Mouse (Mus musculus) embryo, embryonic 9.5 days (tissue): Measurements from ENCODE around the gene Ppfia4.

Experiments used
- DNase-seq: peaks from one replicate; pipeline ENCODE4 v3.0.0-alpha.2; 2017; ENCODE audit errors: extremely low spot score

The Ppfia4 gene

DNA sequence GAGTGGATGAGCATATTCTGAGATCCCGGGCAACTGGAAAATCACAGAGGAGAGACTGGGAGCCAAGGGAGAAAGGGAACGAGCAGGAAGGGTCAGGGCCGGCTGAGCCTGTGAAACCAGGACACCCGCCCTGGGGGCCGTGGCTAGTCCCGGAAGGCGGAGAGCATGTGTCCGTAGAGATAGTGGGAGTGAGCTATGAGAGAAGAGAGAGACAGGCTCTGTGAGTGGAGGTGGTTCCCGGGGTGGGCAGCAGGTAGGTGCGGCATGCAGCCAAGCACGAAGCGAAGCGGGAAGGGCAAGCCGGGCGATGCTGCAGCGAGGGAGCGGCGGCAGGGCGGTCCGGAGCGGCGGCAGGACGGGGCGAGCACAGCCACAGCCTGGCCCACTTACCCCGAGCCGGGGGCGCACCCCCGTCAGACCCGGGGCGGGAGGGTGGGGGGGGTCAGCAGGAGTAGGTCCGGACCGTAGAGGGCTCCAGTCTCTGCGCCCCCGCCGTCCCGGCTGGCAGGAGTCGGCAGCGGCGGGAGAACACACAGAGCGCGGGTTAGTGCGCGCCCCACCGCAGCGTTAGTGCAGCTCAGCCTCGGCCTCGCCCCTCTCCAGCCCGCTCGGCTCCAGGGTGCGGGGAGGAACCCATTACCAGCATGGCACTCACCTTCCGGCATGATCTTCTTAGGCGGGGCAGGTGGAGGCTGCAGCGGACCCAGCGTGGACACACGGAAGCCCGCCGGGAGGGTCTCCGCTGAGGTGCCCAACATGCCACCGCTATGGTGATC is 33.9 kb downstream of the Ppfia4 start:
- peak; percentile 52 for DNase-seq

DNA sequence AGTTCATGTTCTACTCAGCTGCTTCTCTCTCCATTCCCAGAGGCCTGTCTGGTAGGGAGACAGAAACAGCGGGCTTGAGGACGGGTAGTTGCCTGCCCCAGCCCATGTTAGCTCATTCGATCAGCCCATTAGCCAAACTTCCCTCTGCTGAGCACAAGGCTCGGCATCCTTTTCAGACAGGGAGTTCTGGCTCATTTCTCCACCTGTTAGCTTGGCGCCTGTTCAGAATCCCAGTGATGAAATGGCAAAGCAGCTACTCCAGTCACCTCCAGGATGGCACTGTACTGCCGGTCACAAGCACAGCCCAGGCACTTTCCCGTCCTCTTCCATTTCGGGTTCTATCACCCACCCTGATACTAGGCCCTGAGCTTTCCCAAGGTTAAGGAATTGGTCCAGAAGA is 35.5 kb downstream of the Ppfia4 start:
- DNase-seq, result no peak

DNA sequence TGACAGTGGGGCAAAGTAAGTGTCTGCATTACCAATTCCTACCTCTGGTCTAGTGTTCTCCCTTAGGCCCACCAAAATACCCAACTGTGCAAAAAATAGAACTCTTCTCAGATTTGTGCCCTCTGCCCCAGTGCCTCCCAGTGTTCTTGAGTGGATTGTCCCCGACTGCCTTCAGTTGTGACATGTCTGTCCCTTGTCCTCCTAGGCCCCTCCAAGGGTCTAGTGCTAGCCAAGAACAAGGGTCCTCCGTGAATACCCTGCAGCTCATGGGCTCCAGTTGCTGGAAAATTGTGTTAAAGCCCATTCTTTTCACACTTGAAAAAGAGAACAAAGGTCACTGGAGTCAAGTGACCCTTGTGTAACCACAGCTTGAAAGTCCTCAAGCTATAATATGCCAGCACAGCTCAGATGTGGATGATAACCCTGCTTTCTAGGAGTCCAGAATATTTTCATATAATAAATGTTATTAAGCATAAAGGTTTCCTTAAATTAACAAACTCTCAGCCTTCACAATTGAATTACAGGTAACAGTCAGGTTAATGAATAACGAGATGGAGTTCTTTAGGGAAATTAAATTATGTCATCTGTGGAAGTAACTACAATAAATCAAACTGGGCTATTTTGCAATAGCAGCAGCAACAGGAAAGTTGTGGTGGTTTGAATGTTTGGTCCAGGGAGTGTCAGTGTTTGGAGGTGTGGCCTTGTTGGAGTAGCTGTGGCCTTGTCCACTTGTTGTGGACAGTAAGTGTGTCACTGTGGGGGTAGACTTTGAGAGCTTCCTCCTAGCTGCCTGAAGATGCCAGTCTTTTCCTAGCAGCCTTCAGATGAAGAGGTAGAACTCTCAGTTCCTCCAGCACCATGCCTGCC is 38.8 kb downstream of the Ppfia4 start:
- no peak for DNase-seq

DNA sequence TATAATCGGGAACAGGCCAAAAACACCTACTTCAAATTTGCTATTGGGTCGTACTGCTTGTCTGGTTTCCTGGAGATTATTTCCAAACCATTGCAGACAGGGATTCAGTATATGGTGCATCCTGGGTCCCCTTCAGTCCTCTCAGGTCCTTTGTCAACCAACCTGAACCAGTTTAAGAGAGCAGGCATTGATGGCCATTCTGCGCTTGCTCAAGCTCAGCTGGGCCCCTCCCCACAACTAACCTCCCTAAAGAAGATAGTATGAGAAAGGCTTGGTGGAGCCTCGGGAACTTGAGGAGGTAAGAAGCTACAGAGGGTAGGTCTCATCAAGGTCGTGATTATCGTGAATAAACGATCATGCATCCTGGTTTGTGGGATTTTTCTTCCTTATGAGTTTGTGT is 39.5 kb downstream of the Ppfia4 start:
- no peak for DNase-seq

DNA sequence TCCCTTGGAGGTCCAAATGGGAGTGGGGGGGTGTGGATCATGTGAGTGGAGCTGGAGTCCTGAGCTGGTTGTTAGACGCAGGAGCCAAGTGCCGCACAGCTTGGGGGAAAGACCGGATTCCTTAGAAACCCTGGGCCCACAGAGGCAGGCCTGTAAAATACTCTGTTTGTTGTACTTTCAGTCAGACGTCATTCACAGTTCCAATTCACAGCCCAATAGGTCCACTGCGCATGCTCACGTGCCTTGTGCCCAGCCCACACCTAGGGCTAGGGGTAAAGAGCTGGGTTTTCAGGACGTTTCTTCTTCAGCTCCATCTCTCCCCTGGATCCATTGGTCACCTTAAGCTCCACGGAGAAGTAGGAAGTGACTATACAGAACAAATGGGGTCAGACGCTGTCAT is 40.1 kb downstream of the Ppfia4 start:
- no peak for DNase-seq

DNA sequence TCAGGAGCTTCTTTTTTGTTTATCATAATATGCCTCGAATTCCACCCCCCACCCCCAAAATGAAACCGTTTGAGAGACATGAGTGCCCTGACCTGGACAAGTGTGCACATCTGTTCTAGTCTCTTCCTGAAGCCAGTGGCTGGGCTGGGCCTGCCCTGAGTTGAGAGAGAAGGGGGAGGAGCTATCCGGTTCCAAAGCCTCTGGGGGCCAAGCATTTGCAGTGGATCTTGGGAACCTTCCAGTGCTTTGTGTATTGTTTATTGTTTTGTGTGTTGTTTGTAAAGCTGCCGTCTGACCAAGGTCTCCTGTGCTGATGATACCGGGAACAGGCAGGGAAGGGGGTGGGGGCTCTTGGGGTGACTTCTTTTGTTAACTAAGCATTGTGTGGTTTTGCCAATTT is 40.7 kb downstream of the Ppfia4 start:
- no peak for DNase-seq

DNA sequence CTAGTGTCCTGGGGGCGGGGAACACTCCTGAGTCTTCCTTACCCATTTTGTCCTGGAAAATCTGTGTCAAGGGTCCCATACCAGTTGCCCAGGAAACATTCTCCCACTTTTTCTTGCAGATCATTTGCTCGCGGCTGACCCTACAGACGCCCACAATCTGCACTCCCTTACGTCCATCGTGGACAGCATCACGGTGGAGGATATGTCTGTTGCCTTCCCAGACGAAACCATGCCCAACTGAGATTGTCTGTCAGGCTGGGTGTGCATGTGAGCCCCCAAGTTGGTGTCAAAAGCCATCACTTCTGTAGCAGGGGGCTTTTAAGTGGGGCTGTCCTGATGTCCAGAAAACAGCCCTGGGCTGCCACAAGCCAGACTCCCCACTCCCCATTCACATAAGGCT is 41.2 kb downstream of the Ppfia4 start:
- DNase-seq, result no peak

DNA sequence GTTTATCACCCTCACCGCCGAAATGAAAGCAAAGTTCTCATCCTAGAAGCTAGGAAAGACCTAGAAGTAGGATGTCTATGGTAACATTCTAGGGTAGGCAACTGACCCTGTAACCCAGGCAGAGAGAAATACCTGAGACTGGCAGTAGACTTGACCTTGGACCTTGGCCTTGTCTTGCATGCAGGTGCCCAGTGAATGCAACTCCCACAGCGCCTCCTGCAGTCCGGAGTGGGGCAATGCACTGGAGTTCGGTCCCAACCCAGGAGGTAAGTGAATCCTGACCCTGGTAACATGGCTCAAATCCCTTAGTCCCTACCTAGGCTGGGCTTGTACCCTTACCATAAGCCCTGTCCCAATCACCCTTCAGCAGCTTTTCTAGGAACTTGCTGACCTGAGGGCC is 41.8 kb downstream of the Ppfia4 start:
- DNase-seq, result peak; percentile 31

DNA sequence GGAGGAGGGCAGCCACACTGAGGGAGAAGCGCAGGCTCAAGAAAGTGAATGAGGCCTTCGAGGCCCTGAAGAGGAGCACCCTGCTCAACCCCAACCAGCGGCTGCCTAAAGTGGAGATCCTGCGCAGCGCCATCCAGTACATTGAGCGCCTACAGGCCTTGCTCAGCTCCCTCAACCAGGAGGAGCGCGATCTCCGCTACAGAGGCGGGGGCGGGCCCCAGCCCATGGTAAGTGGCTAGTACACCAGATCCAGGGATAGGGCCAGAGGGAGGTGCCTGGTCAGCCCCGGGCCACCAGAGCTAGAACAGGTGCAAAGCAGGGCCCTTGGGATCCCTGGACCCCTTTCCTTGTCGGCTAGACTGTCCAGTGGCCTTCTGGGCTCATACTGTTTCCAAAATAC is 42.4 kb downstream of the Ppfia4 start:
- no peak for DNase-seq

DNA sequence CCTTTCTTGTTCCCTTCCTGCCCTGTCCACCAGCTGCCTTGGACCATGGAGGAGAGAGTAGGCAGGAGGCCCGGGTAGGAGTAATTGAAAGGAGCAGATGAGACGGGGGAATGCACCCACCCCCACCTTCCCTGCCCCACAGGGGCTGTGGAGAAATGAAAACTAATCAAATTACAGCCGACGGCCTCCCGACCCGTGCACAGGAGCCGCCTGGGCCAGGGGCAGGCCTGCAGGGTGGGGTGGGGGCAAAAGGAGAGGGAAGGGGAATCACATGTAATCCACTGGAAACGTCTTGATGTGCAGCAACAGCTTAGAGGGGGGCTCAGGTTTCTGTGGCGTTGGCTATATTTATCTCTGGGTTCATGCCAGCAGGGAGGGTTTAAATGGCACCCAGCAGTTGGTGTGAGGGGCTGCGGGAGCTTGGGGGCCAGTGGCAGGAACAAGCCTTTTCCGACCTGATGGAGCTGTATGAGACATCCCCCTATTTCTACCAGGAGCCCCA is 43.1 kb downstream of the Ppfia4 start, which contains the start of gene Myog:
TSS of gene Myog (plus strand) at position 392 of the 502 bp plus-strand sequence.
- DNase-seq, result no peak

DNA sequence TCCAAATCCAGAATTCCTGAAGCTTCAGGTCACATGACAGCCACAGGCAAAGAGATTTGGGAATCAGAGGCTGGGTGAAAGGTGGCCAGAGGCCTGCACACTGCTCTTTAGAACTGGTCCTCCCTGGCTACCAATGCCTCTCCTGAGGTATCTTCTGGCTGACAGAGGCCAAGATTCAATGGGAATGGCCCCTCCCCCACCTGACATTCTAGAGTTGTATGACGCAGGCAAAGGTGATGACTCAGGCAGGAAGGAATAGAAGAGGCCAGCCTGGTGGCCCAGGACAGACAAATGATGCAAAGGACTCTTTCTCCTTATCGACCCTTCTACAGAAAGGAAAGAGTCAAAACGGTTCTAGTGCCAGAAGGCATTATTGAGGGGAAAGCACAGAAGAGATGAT is 44.5 kb downstream of the Ppfia4 start:
- DNase-seq, result no peak

DNA sequence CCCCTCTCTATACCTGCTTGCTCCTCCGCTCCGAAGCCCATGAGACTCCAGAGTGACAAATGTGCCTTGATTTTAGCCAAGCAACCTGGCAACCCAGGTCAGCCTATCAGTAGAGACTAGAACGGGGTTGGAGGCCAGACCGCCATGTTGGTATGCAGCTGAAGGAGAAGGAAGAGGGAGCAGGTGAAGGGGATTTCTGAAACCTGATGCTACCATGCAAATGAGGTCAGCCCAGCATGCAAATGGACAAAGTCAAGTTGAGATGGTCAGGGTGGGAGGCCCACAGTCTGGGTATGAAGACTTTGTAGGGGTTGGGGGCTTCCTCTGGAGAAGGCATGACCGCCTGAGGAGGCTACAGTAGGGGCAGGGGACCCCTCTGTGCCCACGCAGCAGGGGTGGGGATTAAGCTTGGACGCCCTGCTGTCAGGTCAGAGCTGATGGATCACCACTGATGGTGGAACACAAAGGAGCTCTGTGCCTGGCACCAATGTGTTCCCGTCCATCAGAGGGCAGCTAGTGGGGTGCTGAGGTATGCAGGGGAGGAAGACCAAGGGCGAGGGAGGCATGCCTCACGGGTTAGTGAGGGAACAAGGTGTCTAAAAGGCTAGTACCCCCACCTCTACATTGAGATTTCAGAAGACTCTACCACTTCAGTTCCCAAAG is 47.1 kb downstream of the Ppfia4 start:
- DNase-seq, result no peak

DNA sequence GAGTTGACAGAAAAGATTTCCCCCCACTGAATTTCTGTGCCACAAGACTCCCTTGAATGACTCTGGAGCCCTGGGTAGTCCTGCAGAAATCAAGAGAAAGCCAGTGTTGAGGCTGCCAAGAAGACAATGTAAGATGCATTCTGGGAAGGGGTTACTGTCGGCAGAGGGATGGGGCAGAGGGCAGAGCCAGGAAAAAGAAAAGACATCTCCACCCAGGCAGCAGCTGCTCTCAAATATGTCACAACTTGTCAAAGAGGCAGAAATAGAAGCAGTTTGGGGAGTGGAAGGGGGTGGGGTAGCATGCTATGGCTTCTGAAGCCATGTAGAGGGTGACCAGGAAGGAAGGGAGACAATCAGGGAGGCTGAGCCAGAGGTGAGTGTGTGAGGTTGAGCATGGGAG is 49.6 kb downstream of the Ppfia4 start:
- no peak for DNase-seq

DNA sequence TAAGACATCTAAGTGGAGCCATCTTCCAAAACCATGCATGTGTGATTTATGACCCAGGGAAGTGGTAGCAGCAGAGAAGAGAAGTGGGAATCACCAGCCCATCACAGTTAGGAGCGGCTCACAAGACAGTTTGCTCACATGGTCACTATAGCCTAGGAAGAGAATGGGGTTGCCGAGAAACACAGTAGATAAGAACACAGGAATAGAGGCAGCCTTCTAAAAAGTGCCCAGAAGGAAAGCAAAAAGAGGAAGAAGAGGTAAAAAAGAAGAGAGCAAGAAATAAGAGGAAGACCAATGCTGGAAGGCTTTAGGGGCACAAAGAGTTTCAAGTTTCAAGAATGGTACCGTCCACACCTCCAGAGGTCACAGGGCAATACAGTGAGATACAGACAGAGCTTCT is 50.4 kb downstream of the Ppfia4 start:
- no peak for DNase-seq

DNA sequence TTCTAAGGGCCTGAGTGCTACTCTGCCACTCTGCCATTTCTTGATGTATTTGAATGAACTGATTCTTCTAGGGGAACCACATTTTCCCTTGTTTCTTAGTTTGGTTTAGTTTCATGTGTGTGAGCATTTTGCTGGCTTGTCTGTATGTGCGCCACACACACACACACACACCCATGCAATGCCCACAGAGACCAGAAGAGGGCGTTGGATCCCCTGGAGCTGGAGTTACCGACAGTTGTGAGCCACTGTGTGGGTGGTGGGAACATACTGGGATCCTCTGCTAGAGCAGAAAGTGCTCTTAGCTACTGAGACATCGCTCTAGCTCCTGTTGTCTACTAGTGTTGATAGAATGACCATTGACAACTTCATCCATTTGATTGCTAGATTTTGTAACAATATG is 51.2 kb downstream of the Ppfia4 start:
- DNase-seq, result no peak

DNA sequence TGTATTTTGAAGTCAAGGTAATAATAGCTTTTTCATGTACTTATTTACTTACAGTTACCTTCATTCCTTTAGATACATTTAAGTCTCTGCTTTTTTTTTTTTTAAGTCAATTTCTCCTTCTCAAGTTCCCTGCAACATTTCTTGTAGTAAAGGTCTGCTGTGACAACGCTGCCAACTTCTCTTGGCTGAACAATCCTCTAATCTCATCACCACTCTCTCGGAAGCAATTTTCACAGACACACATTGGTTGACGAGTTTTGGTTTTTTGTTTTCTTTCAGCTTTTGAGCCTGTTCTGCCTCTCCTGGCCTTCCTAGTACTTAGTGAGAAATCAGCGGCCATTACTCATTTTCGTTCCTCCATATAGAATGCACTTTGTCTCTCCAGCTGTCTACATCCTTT is 52.6 kb downstream of the Ppfia4 start:
- DNase-seq, result no peak

DNA sequence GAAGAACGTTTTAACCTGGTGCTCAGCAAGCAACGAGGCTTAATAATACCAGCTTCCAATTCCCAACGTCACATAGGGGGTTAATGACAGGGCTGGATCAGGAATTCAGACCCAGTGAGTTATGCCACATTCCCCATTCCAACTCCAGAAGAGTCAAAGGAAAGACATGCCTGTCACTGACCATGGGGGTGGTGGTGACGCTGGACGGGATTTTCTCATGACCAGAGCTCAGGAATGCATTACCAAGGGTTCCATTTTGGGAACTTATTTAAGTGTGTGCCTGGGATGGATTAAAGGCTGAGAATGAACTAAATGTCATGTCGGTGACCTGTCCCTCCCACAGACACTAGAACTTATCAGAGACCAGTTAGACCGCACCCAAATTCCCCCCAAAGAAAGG is 55.9 kb downstream of the Ppfia4 start:
- DNase-seq, result no peak

DNA sequence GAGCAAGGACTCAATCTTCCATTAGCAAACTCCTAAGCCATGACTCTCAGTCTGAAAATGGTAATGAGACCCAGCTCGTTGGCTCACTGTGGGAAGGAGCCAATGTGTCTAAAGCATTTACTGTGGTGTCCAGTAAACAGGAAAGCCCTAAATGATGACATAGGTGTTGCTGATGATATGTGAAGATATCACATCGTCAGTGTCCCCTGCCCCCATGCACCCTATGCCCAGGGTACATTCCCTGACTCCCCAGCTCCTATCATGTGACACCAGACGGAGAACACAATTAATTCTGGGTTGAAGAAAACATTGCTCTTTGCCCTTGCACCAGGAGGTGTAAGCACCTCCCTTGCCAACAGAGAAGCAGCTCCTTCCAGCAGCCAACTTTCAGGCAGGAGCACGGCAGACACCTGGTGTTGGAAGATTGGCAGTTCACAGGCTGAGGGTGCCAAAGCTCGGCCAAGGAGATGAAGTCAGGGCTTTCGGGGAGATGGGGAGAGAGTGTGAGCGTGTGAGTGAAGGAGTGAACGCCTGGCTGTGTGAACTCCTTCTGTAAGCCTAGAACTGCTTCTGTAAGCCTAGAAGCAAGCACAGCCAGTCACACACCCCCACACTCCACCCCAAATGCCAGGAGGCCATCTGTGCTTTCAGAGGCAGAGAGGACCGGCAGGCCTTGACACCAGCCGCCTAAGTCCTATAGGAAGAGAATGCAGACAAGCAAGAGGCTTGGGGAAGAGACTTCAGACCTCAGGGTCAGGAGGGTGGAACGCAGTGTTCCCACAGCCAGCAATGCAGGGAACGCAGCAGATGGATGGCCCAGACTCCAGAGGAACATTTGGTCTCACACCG is 56.9 kb downstream of the Ppfia4 start:
- no peak for DNase-seq

DNA sequence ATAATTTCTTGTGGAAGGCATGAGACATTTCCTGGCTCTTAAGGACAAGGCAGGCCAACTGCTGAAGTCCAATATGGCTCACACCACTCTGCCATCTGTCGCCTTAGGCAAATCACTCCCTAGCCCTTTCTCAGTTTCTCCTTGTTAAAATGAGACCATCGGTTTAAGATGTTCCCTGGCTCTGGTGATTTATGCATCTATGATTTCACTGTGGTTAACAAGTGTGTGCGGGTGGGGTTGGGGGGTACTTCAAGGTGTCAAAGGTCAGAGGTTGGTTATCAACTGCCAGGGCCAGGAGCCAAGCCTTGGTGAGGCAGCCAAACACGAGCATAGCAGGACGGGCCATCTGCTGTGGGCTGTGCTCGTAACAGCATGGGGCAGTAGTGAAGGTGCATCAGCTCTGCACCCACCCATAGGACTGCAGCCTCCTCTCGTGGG is 58.2 kb downstream of the Ppfia4 start:
- DNase-seq, result no peak

DNA sequence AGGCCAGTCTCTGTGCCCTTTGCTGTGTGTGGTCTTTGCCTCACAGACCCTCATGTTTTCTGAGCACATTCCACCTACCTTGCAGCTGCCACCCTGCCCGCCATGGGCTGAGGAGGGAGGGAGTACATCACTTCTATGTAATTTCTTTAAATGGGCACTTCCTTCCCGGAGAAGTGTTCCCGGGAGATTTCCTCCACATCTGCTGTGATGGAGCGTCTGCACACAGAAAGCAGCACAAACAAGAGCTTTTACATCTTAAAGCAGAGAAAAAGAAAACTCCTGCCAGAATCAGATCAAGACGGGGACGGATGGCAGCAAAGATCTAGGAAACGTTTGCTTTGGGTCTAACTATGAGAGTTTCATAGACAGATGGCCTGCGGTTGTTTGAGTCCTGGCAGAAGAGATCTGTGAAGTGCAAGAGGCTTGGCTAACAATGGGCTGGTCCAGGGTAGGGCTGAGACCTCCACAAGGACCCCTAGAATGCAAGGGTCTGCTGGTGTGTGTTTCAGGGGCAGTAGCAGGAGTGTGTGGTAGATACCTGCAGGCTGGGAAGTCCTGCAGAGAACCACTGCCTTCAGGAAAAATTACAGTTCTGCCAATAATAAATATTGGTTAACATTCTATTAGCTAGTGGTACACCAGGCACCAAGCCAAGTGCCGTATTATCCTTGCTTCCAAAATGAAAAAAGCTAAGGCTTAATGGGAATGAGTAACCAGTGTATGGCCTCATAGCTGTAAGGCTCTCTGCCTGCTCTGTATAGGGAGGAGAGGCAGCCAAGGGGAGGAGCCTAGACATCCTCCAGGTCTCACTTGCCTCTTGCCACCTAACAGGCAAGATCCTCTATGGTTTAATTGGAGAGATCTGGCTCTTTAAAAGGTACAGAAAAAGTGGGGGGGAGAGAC is 59.0 kb downstream of the Ppfia4 start:
- no peak for DNase-seq
